Mouse (Mus musculus): ENCODE measurements around the gene Olfr1510.
"Not testable (repeated sequence)": the region's sequence is repeated elsewhere in the genome, so short reads cannot be mapped to it uniquely, and the experiment has no call there.

Gene Olfr1510

DNA sequence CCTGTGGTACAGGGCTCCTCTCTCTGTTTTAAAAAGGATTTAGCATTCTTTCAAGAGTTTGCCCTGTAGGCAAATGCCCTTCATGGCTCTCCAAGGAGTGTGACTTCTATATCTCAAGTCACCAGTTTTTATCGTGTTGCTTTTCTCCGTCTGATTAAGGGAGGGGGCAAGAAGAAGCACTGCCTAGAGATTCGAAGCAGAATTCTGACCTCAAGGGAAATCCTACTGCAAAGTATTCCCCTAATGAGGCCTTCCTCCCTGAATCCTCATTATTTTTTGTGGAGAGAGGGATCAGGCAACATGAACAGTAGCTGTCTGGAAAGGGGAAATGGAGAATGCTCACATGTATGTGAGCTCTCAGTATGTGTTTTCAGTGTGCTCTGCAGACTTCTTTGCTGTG lies at the start of gene Olfr1510:
Gene Olfr1510, minus strand, starts transcription at position 101 of the 400 bp plus-strand sequence.
- DNase-seq (ENCODE audit: extremely low read depth, insufficient read length, low spot score): no peak

DNA sequence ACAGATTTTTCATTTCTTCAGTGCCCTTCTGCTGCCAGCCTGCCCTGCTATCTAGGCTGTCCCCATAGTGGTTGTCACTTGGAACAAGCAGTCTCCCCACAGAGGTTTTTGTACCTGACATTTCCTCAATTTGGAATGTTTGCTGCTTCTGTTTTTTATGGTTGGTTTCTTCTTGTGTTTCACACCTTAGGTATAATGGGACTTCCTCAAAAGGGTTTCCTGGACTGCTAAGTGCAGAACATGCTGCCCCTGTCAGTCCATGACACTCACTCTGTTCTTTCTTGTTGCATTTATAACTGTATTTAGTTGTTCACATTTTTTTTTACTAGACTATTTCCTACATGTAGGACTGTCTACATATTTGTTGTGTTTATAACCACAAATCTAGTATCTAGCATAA lies 47.8 kb upstream of the Olfr1510 start:
- no peak for DNase-seq (ENCODE audit: extremely low read depth, insufficient read length, low spot score)

DNA sequence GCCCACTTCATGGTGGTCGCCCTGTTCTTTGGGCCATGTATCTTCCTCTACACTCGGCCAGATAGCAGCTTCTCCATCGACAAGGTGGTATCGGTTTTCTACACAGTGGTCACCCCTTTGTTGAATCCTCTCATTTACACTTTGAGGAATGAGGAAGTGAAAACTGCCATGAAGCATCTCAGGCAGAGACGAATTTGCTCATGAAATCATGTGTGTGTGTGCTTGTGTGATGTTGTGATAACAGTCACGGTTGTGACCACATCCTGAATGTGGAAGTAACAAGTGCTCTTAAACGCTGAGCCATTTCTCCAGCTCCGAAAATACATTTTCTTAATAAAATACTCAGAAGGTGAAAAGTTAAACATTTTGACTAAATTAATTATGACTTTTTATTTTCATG lies 37.0 kb upstream of the Olfr1510 start:
- no peak for DNase-seq (ENCODE audit: extremely low read depth, insufficient read length, low spot score)

DNA sequence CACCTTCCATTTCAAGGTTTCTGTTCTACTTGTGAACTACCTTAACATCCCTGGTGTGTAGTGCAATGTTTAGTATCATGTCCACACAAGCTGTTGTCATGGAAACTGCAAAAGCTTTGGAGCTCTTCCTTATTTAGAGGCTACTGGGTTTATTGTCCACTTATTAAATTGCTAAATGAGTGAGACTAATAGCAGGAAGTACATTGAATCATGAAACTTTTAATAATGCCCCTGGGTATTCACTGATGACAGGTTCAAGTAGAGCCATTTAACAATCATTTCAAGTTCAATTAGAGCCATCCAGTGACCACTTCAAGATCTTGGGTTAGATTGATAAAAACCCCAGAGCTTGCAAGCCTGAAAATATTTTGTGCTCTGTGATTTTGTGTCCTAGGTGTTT lies 28.5 kb upstream of the Olfr1510 start, which contains the start of gene Olfr1509:
Gene Olfr1509, plus strand, starts transcription at position 301 of the 400 bp plus-strand sequence.
- no peak for DNase-seq (ENCODE audit: extremely low read depth, insufficient read length, low spot score)

DNA sequence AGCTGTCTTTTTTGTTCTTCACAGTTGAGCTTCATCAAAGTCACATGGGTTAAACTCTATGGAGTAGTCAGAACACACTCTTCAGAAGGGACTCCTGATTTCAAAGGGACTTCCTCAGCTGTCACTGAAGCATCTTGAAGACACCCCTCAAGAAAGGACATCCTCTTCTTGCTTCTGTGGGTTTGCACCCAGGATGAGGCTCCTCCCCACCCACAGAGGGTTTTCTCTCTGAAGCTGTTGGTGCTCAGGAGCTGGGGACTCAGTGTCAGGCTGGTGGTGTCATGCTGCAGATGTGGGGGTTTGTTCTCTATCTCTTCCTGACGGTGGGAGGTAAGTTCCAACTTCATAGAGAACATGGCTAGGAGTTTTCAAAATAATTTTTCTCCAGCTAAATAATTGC lies 13.5 kb upstream of the Olfr1510 start:
- no peak for DNase-seq (ENCODE audit: extremely low read depth, insufficient read length, low spot score)

DNA sequence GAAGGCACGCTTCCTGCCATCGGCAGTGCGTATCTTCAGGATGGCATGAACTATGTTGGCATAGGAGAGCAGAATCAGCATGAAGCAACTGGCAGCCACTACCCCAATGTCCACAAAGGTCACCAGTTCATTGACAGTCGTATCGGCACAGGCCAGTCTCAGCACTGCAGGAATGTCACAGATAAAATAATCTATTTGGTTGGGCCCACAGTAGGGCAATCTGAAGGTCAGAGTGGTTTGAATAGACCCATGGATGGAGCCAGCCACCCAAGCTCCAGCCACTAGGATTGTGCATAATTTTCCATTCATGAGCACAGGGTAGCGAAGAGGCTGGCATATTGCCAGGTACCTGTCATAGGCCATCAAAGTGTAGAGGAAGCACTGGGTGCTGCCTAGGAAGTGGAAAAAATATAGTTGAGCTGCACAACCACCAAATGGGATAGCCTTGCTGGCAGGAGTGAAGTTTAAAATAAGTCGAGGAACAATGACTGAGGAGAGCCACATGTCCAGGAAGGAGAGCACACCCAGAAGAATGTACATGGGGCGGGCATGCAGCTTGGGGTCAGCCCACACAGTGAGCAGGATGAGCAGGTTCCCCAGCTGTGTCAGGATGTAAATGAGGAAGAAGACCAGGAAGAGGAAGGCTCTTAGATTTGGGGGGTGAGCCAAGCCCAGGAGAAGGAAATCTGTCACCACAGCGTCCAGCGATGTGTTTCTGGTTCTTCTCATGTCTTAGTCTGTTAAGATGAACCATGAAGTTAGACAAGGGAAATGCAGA lies 3.8 kb downstream of the Olfr1510 start:
- DNase-seq (ENCODE audit: extremely low read depth, insufficient read length, low spot score): not testable (repeated sequence)

DNA sequence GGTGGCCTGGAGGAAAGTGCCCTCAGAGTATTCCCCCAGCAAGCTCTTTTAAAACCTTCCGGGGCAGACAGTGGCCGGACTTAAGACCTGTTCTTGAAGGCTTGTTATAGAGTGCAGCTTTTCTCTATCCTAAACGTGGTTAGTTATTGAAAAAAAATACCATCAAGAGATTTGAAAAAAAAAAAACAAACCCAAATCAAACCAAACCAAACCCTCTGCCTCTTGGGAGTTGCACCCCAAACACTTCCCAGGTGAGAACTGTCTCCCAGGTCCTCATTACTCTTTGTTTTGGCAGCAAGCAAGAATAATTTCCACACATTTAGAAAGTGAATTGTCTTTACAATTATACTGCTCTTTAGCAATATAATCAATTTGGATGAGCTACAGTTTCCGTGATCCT lies 16.9 kb downstream of the Olfr1510 start, which contains the start of gene Olfr1511:
Gene Olfr1511, minus strand, starts transcription at position 101 of the 400 bp plus-strand sequence.
- DNase-seq (ENCODE audit: extremely low read depth, insufficient read length, low spot score): no peak

DNA sequence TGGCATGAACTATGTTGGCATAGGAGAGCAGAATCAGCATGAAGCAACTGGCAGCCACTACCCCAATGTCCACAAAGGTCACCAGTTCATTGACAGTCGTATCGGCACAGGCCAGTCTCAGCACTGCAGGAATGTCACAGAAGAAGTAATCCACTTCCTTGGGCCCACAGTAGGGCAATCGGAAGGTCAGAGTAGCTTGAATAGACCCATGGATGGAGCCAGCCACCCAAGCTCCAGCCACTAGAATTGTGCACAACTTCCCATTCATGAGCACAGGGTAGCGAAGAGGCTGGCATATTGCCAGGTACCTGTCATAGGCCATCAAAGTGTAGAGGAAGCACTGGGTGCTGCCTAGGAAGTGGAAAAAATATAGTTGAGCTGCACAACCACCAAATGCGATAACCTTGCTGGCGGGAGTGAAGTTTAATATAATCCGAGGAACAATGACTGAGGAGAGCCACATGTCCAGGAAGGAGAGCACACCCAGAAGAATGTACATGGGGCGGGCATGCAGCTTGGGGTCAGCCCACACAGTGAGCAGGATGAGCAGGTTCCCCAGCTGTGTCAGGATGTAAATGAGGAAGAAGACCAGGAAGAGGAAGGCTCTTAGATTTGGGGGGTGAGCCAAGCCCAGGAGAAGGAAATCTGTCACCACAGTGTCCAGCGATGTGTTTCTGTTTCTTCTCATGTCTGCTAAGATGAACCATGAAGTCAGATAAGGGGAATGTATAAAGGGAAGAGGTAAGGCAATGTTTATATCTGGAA lies 23.9 kb downstream of the Olfr1510 start:
- not testable (repeated sequence) for DNase-seq (ENCODE audit: extremely low read depth, insufficient read length, low spot score)

DNA sequence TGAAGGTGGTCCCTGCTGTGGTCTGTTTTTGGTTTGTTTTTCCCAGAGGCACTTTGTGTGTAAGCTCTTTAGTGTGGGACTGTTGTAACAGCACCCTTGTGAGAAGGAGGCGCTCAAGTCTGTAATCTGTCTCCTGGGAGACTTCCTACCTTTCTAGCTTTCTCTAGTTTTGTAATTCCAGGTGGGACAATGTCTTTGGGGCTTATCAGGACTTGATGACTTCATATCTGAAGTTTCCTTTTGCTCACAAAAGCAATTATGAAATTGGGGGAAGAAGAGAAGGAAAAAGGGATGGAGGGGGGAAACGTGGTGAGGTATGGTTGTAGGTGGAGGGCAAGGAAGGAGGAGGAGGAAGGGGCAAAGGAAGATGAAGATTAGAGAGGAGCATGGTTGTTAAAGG lies 35.1 kb downstream of the Olfr1510 start, which contains the start of gene Olfr1512:
Gene Olfr1512, minus strand, starts transcription at position 101 of the 400 bp plus-strand sequence.
- no peak for DNase-seq (ENCODE audit: extremely low read depth, insufficient read length, low spot score)

DNA sequence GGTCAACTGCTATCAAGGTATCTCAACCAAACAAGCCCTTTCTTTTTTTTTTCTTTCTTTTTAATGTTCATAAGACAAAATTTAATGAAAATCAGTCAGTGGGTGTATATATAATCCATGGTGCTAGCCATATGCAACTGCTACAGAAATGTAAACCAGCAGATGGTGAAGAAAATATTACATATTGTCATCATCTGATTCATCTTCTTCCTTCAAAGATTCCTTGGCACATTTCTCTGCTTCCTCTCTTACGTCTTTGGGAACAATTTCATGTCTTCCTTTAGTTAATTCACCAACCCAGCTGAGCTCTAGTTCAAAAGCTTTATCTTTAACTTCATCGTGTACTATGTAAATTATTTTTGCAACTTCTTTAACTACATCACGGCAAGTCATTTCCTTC lies 45.4 kb downstream of the Olfr1510 start:
- no peak for DNase-seq (ENCODE audit: extremely low read depth, insufficient read length, low spot score)
